Mouse (Mus musculus) heart, postnatal 4 days (tissue): ENCODE results near the gene Ypel4. TPM values are rescaled to one million over a fixed set of nuclear protein-coding genes. Genes with fewer than 3 reads are reported as not detected.
A peak's percentile ranks its signal among the peaks of the same experiment; 100 is the strongest.

ENCODE experiments used
- DNase-seq: peaks from one replicate; pipeline ENCODE4 v3.0.0; 2021
- microRNA-seq, 2 experiments: library from miRNA; unstranded; fragments of <30 nt; microRNA quantifications; one replicate each; pipeline ENCODE4 v1.2.0; 2021 to 2022
- total RNA-seq, 2 experiments: library from RNA; stranded (reverse); gene quantifications; 2 replicates each; pipeline ENCODE4 v1.2.3; 2021

The Ypel4 gene
- total RNA-seq, 2 experiments from 2014 or later, result 0.77 to 0.88 TPM

DNA sequence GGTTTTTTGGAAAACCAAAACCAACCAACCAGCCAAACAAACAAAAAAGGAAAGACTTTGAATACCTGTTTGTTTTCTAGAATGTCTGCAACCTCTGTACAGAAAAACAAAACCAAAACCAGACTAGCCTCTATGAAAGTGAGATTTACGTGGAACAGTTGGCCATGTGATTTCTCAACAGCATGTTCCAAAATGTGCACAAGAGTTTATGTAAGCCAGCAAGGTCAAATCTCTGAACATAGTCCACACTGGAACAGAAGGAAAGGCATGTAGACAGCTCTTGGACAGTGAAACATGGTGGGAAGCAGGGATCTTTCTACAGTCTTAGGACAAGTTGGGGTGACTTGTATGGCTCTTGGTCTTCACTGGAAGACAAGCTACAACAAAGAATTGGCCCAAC lies 28.0 kb downstream of the Ypel4 start:
- DNase-seq, result no peak

DNA sequence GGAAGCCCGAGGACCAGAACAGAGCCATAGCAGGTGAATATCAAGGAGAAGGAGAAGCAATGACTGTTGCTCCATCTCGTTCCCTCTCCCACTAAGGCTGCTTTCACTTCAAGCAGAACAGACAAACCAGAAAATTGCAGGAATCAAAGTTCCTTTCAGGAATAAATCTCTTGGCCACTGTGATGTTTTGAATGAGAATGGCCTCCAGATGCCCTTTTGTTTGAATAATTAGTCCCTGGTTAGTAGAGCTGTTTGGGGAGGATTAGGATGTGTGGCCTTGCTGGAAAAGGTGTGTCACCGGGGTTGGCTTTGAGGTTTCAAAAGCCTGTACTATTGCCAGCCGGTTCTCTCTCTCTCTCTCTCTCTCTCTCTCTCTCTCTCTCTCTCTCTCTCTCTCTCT lies 28.4 kb downstream of the Ypel4 start:
- DNase-seq, result no peak

DNA sequence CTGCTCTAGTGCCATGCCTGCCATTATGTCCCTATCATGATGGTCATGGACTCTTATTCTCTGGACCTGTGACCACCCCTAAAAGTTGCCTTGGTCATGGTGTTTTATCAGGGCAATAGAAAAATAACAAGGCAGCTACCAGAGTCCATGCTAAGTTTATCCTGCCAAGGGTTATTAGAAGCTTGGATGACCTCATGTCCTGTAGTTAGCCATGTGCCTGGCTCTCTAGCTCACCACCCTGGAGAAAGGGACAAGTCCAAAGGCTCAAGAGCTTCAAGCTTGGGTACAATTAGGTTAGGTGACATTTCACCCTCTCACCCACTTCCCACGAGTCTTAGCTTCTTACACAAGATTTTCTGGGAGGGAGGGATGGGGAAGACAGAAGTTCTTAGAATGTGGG lies 29.0 kb downstream of the Ypel4 start:
- DNase-seq, result no peak

DNA sequence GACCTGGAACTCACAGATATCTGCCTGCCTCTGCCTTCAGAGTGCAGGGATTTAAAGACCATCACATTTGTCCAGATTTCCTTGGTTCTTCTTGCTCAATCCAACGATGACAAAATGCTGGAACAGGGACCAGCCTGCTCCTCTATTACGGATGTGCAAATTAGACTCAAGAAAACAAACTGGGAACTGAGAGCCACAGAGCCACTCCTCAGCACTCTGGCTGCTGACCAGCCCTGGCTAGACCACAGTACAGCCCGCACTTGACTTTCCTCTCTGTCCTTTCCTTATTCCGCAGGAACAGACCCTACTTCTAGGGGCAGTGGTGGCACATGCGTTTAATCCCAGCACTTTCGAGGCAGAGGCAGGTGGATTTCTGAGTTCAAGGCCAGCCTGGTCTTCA lies 36.6 kb downstream of the Ypel4 start:
- DNase-seq, result no peak

DNA sequence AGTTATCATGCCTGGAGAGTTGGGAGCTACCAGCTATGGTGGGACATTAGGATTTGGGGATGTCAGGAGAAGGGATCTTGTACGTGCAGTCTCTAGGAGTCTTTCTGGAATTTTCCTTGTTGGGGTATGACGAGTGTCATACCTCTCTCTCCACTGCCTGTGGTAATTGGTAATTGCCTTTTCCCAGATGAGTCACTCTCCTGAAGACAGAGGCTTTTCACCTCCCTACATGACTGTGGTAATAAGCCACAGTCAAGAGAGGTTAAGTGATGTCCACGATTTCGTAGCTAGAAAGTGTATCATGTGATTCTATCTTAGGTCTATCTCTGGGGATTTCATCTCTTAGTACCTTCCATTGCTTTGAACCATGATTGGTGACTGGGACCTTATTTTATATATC lies 38.6 kb downstream of the Ypel4 start:
- no peak for DNase-seq

DNA sequence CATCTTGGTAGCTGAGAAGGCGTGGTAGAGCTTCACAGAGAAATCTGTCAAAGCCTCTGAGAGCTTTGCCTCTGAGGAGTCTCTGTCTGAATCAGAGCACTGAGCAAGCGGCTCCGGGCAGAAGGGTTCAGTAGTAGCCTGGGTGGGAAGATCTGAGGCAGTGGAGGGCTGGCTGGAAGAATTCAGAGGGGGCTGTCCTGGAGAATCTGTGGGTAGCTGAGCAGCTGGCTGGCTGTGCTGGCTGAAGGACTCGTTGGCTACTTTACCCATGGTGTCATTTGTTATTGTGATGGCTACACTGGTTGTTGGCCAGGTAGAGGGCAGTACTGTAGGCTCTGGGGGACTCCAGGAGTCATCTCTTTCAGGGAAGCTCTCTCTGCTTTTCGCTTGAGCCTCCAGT lies 39.3 kb downstream of the Ypel4 start:
- DNase-seq, result no peak

DNA sequence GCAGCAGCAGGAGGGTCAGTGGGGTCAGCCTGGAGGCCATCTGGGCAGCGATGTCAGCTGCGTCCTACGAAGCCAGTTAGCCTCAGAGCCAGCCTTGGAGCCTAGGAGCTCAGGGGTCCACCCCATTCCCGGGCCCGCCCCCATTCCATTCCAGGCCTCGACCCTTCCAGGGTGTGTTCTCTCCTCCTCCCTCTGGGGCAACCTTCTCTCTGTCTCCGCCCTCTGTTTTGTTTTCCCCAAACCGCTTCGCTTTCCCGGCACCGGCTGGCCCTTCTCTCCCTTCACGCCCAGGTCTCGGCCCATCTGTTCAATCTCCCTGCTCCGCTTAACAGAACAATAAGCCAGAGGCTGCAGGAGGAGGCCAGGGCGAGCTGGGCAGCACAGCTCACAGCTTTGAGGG lies 40.9 kb downstream of the Ypel4 start:
- DNase-seq, result peak; percentile 78

DNA sequence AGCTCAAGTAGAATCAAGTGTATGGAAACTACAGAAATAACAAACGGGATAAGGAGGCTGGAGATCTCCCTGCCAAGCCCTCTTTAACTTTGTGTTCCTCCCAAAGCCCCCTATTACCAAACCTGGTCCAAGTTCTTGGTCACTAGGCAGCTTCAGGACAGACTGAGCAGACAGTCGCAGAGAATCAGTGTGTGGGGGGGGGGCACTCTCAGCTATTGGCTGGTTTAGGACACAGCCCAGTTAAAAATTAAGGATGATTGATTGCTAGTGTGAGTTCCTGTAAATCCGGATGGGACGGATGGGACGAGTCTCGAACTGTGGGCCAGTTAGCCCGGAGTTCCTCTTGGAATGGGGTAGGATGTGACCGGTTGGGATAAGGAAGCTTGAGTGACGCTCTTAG lies 41.4 kb downstream of the Ypel4 start, which contains the start of gene Serping1:
Gene Serping1, minus strand, starts transcription at position 204 of the 400 bp plus-strand sequence.
- DNase-seq, result no peak

DNA sequence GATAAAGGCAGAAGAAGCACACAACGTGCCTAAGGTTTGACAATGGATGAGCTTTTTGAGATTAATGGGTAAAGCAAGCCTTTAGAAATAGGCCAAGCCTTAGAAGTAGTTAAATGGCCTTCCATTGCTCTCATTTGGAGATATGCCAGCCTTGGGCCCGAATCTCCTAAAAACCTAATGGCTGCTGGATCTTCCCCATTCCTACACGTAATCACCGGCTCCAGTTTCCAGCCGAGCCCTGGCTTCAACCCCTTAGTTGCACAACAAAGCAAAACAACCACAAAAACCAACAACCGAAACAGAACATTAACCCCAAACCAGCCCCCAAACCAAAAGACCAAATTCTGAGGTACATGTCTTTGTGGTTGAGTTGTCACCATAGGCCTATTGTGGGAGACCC lies 41.8 kb downstream of the Ypel4 start:
- no peak for DNase-seq

DNA sequence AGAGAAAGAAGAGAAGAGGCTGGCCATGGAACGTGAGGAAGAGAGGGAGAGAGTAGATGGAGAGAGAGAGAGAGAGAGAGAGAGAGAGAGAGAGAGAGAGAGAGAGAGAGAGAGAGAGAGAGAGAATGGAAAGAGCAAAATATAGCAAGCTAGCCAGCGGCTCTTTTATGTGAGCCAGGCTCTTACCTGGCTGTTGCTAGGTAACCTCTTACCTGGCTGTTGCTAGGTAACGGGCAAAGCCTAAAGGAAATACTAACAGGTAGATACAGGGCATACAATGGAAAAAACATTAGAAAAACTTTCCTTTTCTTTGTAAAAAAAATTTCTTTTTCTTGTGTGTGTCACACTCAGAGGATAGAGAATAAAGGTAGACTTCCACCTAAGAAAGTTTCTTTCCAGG lies 43.8 kb downstream of the Ypel4 start:
- no peak for DNase-seq

DNA sequence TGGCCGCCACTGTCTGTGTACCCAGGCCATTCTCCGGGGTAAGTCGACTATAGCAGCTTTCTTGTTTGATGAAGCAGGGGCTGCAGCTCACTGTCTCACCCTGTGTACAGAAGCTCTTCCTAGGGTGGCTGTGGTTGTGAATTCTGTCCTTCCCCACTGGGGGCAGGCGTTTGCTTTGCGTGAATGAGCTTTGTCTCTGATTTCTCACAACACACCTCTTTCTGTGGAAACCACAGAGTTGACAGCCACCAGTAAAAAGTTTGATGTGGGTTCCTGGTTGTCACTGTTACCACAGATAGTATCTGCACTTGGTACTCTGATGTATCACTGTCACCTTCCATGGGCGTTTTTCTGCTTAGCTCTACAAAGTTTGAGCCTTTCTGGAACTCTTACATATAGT lies 45.4 kb downstream of the Ypel4 start:
- DNase-seq, result no peak

DNA sequence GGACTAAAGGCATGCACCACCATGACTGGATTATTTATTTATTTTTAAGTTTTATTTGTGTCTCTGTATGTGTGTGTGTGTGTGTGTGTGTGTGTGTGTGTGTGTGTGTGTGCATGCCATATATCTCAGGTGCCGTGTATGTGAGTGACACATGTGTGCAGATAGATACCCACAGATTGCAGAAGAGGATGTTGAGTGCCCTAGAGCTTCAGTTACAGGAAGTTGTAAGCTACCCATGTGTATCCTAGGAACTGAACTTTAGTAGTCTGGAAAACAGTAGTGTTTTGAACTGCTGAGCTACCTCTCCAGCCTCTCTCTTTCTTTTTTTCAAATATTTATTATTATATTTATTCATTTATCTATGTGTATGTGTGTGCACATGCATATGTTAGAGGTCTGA lies 49.5 kb downstream of the Ypel4 start:
- DNase-seq, result no peak

DNA sequence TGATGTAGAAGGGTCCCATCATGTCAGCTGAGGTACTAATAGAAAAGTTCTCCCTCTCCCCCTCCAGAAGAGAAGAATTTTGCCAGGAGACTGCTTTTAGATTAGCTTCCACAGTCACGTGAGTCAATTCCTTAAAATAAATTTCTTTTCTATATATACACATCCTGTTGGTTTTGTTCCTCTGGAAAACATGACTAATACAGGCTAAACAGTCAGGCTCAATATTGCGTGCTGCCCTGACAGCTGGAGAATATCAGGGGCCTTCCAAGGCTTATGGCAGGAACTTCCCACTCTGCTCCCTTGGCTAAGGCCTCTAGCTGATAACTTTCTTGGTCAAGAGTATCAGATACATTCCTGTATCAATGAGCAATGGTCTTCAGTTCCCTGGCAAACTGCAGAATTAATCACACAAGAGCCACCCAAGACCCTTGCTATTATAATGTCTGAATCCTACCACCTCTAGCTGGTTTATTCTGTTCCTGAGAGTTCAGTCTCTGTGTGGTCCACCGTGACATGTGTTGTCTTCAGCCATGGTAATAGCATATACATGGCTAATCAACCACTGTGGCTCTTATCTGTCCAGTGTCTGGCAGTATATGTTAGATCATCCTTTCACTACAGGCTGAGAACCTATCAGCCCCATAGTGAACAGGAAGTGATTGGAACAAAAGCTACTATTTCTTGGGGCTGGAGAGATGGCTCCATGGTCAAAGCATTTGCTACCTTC lies 50.1 kb downstream of the Ypel4 start:
- peak; percentile 44 for DNase-seq

Small RNA genes within 50 kb of the gene (microRNA-seq; reads per million reads assigned to microRNA genes)
- gene Mir130a, result 11,236 to 12,061 reads per million in 2 experiments

Other genes starting within 250 kb of the Ypel4 start
- gene Ctnnd1, start 83.3 kb upstream of the Ypel4 start, total RNA-seq, result 100 to 1,000 TPM; 161 to 162 TPM
- under 1 TPM in 1 of 2 experiments, not detected in 1; 0.11 TPM for gene Btbd18, start 75.0 kb upstream of the Ypel4 start, total RNA-seq
- 100 to 1,000 TPM; 109 to 112 TPM for gene Selenoh, start 63.3 kb upstream of the Ypel4 start, total RNA-seq
- 10 to 100 TPM; 15.3 to 22.6 TPM for gene Gm28635, start 56.0 kb upstream of the Ypel4 start, total RNA-seq
- 10 to 100 TPM; 18.9 to 20.2 TPM for gene Med19, start 55.7 kb upstream of the Ypel4 start, total RNA-seq
- gene Tmx2, start 54.9 kb upstream of the Ypel4 start, total RNA-seq, result 100 to 1,000 TPM; 105 to 107 TPM
- 10 to 100 TPM; 73.9 to 74.2 TPM for gene Zdhhc5, start 18.9 kb upstream of the Ypel4 start, total RNA-seq
- 1 to 10 TPM; 7.4 to 7.9 TPM for gene Clp1, start 6.7 kb upstream of the Ypel4 start, total RNA-seq
- gene Gm19426, start 9.6 kb downstream of the Ypel4 start, total RNA-seq, result 1 to 10 TPM; 8.6 to 9.4 TPM
- gene Serping1, start 41.4 kb downstream of the Ypel4 start, total RNA-seq, result 10 to 100 TPM; 27.2 to 30.0 TPM
- gene Ube2l6, start 64.8 kb downstream of the Ypel4 start, total RNA-seq, result 10 to 100 TPM; 23.1 to 51.0 TPM
- under 1 TPM; 0.14 TPM for gene Smtnl1, start 88.6 kb downstream of the Ypel4 start, total RNA-seq
- gene Timm10, start 92.9 kb downstream of the Ypel4 start, total RNA-seq, result 100 to 1,000 TPM; 107 to 126 TPM
- gene Slc43a1, start 104.8 kb downstream of the Ypel4 start, total RNA-seq, result 1 to 10 TPM; 2.1 to 2.7 TPM
- 1 to 10 TPM; 3.2 to 4.1 TPM for gene Rtn4rl2, start 152.7 kb downstream of the Ypel4 start, total RNA-seq
- 10 to 100 TPM; 44.1 to 52.6 TPM for gene Slc43a3, start 202.5 kb downstream of the Ypel4 start, total RNA-seq
- gene Prg2, start 246.4 kb downstream of the Ypel4 start, total RNA-seq, result not detected